Mouse (Mus musculus): ENCODE results near the gene Babam2. TPM values are rescaled to one million over a fixed set of nuclear protein-coding genes. Genes with fewer than 3 reads are reported as not detected.

The Babam2 gene
- total RNA-seq, 2 experiments from 2014 or later = 31.6 to 37.3 TPM

DNA sequence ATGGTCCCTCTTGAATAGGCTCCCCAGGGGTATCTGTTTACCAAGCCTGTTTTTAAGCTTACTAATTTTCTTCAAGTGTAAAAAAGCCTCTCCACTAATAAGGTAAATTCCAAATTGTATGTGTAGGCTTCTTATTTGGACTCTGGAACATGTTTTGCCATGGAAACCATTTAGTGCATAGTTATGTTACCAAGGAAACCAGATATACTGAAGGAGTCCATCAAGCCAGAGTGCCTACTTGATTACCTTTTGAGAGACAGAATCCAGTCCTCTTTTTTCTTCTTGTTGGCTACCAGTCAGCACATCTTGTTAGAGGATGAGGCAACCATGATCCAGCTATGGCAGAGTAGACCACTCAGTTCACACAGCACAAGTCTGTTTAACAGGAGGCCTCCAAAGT is 222.6 kb downstream of the Babam2 start:
- intact Hi-C loops (cut with DNase I) = no loop called here
- no peak for DNase-seq

DNA sequence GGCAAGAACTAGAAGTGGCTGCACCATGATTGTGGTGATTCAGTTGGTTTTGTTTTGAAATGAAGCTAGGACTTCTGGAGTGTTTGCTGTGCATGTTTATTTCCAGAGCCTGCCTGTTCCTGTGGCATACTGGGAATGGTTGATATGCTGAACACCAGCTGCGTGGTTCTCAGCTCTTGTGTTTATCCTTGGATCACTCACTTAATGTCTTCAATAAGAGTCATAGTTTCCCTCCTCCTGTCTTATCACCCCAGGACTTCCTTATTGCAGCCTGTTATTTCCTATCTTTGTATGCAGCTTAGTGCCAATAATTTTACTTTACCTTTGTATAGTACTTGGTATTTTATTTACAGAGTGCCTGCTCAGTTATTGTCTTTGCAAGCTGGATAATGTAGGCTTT is 223.4 kb downstream of the Babam2 start:
- DNase-seq = no peak
- intact Hi-C loops (cut with DNase I) = no loop called here

DNA sequence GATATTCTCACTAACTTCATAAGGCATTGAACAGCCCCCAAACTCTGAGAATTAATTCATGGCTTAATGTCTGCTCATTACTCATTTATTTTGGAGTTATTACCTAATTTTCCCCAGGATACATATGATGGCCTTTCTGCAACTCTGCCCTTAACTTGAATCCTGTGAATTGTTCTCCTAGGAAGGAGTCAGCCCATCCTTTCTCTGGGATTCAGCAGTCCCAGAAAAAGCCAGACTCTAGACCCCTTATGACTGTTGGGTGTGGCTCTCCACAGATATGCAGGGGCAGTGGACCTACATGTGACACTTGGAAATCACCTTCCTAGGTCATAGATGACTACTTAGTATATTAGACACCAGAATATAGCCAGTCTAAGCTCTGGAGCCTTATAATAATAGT is 226.6 kb downstream of the Babam2 start:
- intact Hi-C loops (cut with DNase I) = no loop called here
- DNase-seq = no peak

DNA sequence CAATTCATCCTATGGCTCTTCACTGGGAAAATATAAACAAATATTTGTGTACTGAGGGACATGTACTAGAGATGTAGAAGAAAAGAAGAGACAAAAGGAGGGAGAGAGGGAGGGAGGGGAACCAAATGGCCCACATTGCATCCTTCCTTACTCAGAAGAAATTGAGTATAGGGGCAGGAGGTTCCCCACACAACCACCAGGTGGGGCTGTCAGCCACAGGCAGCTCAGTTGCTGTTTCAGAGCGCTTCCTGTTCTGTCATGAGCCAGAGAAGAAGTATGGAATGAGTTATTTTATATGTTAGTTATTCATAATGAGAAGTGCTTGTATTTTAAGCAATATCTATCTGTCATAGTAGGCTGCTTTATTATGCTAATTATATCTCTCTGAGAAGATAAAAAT is 229.1 kb downstream of the Babam2 start:
- intact Hi-C loops (cut with DNase I) = loop anchor here (2.0 to 5.0 kb wide), 3 partner anchors 214 to 364 kb away; no protein-coding TSS in a partner anchor
- DNase-seq = peak; percentile 36 to 59

GRCm38 (mm10) chr5:31929007-31929406 is 231.5 kb downstream of the Babam2 start:
- intact Hi-C loops (cut with DNase I) = loop anchor here (5.0 kb wide), 1 partner anchor 367 kb away; no protein-coding TSS in a partner anchor
- no peak for DNase-seq

GRCm38 (mm10) chr5:31931127-31931625 is 233.7 kb downstream of the Babam2 start:
- intact Hi-C loops (cut with DNase I) = no loop called here
- DNase-seq = no peak

DNA sequence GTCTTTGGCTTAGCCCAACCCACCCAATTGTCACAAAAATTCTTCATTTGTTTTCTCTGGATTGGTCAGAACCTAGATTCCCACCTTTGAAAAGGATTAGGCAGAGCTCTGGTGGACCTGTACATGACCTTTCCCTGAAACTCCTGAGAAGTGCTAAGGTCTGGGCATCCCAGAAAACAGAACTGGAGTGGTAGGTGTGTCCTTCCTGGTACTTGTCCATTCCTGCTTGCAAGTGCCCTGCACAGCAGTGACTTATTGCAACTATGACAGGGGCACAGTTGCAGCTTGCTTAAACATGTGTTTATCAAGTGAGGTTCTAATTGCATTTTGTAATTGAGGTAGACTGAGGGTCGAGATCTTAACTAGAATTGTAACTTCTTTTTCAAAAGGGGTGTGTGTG is 234.2 kb downstream of the Babam2 start:
- no peak for DNase-seq
- intact Hi-C loops (cut with DNase I) = no loop called here

GRCm38 (mm10) chr5:31933296-31933695 is 235.8 kb downstream of the Babam2 start:
- DNase-seq = no peak
- intact Hi-C loops (cut with DNase I) = no loop called here

DNA sequence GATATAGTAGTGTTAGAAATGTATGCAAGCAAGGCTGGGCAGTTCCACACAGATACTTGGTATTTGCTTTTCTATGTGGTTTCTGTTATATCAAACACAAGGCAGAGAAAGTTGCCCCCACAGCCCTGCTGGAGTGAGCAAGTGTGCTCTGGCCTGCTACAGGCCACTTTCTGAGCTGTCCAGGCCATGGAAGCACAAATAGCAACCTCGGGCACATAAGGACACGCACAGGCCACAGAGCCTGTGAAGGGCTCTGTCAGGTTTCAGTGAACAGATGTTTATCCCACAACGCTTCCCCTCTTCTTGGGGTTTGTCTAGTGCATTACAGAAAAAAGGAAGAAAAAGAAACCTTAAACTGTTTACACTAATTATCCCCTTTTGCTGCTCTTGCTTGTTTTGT is 236.9 kb downstream of the Babam2 start:
- intact Hi-C loops (cut with DNase I) = no loop called here
- DNase-seq = no peak

- no peak for DNase-seq
- intact Hi-C loops (cut with DNase I) = no loop called here
These were observed 238.5 kb downstream of the Babam2 start for GRCm38 (mm10) chr5:31935936-31936335.

DNA sequence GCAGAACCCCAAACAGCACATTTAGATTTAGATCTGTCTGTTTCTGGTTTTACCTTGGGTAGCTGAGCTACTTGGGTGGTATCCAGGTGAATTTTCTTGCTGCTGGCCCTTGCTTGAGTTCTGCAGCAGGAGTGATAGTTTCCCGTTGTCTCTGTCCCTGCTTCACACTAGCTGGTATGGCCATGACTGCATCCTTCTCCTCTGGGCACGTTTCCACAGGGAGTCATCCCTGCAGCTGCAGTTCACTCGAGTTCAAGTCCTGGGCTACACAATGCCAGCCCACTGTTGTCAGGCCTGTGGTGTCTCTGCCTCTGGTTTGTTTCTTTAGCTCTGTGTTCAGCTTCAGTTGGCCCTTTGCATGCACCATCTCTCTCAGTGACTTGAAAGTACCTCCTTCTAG is 239.0 kb downstream of the Babam2 start:
- intact Hi-C loops (cut with DNase I) = no loop called here
- DNase-seq = no peak

- intact Hi-C loops (cut with DNase I) = no loop called here
- DNase-seq = no peak
These were observed 243.4 kb downstream of the Babam2 start for GRCm38 (mm10) chr5:31940876-31941275.

DNA sequence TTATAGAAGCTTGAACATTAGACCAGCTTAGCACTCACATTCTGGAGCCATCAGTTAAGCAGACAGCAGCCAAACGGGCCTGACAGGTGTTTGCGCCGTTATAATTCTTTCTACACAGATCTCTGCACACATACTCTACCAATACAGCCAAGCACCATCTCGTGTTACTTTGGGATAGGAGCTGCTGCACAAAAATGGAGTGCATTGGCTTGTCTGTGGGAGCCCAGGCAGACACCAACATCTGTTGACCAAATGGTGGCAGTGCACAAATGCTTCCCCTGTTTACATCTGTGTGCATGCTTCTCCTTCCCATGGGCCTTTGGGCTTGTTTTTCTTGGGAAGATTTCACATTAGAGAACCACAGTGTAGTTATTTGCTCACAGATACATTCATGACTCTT is 249.7 kb downstream of the Babam2 start:
- intact Hi-C loops (cut with DNase I) = no loop called here
- DNase-seq = no peak

- intact Hi-C loops (cut with DNase I) = no loop called here
- DNase-seq = no peak
These were observed 251.9 kb downstream of the Babam2 start for GRCm38 (mm10) chr5:31949389-31949788.

GRCm38 (mm10) chr5:31950532-31950931 is 253.0 kb downstream of the Babam2 start:
- intact Hi-C loops (cut with DNase I) = no loop called here
- DNase-seq = no peak

- intact Hi-C loops (cut with DNase I) = no loop called here
- no peak for DNase-seq
These were observed 257.7 kb downstream of the Babam2 start for GRCm38 (mm10) chr5:31955184-31955583.

GRCm38 (mm10) chr5:31956336-31956735 is 258.9 kb downstream of the Babam2 start:
- intact Hi-C loops (cut with DNase I) = no loop called here
- DNase-seq = no peak

DNA sequence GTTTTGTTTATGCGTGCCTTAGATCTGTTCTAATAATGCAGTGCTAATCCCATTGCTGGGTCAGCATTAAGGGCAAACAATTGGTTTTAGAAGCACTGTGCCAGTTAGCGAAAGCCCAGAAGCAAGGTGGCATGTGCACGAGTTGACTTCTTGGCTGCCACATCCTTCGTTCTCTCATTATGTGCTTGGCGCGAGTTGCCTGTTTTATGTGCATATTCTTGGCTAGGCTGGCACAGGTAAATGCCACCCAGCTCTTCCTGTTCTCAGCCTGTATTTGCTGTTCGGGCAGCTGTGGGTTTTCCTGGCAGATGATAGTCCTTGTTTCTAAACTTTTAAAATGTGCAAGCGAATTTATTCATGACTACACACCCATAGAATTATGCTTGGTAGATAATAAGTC is 262.4 kb downstream of the Babam2 start:
- DNase-seq = no peak
- intact Hi-C loops (cut with DNase I) = no loop called here

- no peak for DNase-seq
- intact Hi-C loops (cut with DNase I) = no loop called here
These were observed 263.9 kb downstream of the Babam2 start for GRCm38 (mm10) chr5:31961423-31961822.

DNA sequence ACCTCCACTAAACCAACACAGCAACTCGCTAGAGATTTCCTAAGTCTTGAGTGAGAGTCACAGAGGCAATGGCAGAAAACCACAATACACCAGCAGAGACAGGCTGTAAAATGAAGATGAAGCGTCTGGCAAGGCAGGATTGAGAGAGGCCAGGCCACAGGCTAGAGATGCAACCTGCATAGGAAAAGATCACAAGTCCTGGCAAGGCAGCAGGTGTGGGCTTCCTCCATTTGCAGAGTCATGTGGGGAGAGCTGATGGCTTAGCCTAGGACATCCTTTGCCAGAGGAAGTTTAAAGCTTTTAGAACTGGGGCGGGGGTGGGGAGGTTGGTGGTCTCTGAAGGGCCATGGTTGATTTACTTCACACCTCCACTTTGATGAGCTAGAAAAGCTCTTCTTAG is 264.9 kb downstream of the Babam2 start:
- intact Hi-C loops (cut with DNase I) = no loop called here
- DNase-seq = no peak

DNA sequence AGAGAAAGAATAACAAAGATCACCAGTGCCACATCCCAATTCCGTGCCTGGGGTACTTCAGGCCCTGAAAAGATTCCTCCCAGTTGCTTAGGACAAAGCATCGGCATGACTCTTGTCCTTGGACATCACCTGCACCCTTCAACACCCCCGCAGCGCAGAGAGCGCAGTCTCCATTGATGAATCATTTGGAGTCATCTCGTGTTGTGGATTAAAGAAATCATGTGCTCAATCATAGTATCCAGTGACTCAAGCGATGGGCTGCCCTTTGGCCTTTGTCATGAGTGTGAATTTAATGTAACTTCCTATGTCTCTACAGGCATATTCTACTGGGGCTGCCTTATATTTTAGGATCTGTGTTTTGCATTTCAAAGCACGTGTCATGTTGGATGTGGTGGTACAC is 265.9 kb downstream of the Babam2 start:
- intact Hi-C loops (cut with DNase I) = no loop called here
- DNase-seq = no peak

DNA sequence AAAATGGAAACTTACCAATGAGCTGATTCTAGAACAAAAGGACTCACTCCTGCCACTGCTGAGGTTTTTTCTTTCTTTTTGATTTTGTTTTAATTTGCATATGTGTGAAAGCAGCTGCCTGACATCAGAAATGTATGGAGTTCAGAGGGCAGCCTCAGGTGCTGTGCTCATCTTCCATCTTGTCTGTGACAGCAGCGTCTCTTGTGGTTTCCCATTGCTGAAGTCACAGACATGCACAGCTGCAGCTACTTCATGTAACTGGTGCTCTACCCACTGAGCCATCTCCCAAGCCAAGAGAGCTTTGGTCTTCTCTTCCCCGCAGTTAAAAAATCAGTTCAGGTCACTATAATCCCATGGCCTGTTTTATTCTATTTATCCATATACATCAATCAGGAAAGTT is 266.4 kb downstream of the Babam2 start:
- intact Hi-C loops (cut with DNase I) = no loop called here
- DNase-seq = no peak

- intact Hi-C loops (cut with DNase I) = no loop called here
- peak in 1 of 2 experiments; percentile 14 for DNase-seq
These were observed 269.3 kb downstream of the Babam2 start for GRCm38 (mm10) chr5:31966741-31967140.
